Mouse (Mus musculus) T-cell, adult 2 months (primary cell): Measurements from ENCODE around the gene Sprr2a2.
"Not testable (repeated sequence)": the region's sequence is repeated elsewhere in the genome, so short reads cannot be mapped to it uniquely, and the experiment has no call there.

Source experiments
- DNase-seq: peaks from one replicate; pipeline ENCODE4 v3.0.0; 2022; ENCODE audit warnings: low spot score

Sprr2a2 gene

GRCm38 (mm10) chr3:92274018-92274417 is 58.3 kb downstream of the Sprr2a2 start:
- not testable (repeated sequence) for DNase-seq

- not testable (repeated sequence) for DNase-seq
These were observed 63.9 kb downstream of the Sprr2a2 start for GRCm38 (mm10) chr3:92279663-92280062.

- DNase-seq, result not testable (repeated sequence)
These were observed 65.4 kb downstream of the Sprr2a2 start for GRCm38 (mm10) chr3:92280963-92281606.

GRCm38 (mm10) chr3:92285101-92285500 is 69.4 kb downstream of the Sprr2a2 start, which contains the start of gene Sprr2a3:
TSS of gene Sprr2a3 (plus strand) at chr3:92285417.
- DNase-seq, result not testable (repeated sequence)

GRCm38 (mm10) chr3:92288489-92288888 is 72.8 kb downstream of the Sprr2a2 start:
- not testable (repeated sequence) for DNase-seq
